Mouse (Mus musculus) midbrain, embryonic 11.5 days (tissue): ENCODE measurements around the gene Lyzl4. TPM values are rescaled to one million over a fixed set of nuclear protein-coding genes. Genes with fewer than 3 reads are reported as not detected.
A peak's percentile ranks its signal among the peaks of the same experiment; 100 is the strongest.

Source experiments
- ATAC-seq: fragments of 200-750 bp; cut with Nextera tagmentation; 2 replicates; pipeline ENCODE4 v1.8.0; 2017; ENCODE audit warnings: moderate TSS enrichment, moderate library complexity; ENCODE audit not compliant: low FRiP score
- DNase-seq: peaks from one replicate; pipeline ENCODE4 v3.0.0; 2015; ENCODE audit warnings: low spot score; ENCODE audit errors: missing footprints
- H3K27ac ChIP-seq: fragments of 300-500 bp; sonication (generic); 2 replicates; pipeline ENCODE4 v1.5.1; 2014; ENCODE audit warnings: low read depth, low read length
- H3K27me3 ChIP-seq: fragments of 300-500 bp; sonication (generic); 2 replicates; pipeline ENCODE4 v1.6.1; 2014; ENCODE audit warnings: mild to moderate bottlenecking, low read length, moderate library complexity, mixed read lengths; ENCODE audit not compliant: control insufficient read depth, insufficient read depth
- H3K36me3 ChIP-seq: fragments of 300-500 bp; sonication (generic); 2 replicates; pipeline ENCODE4 v1.6.1; 2014; ENCODE audit warnings: mild to moderate bottlenecking, low read length, moderate library complexity, mixed read lengths; ENCODE audit not compliant: control insufficient read depth, insufficient read depth
- H3K4me1 ChIP-seq: fragments of 300-500 bp; sonication (generic); 2 replicates; pipeline ENCODE4 v1.6.1; 2014; ENCODE audit warnings: low read length; ENCODE audit not compliant: control insufficient read depth, insufficient read depth
- H3K4me2 ChIP-seq: fragments of 300-500 bp; sonication (generic); 2 replicates; pipeline ENCODE4 v1.6.1; 2014; ENCODE audit warnings: mild to moderate bottlenecking, moderate library complexity
- H3K4me3 ChIP-seq: fragments of 300-500 bp; sonication (generic); 2 replicates; pipeline ENCODE4 v1.5.1; 2014; ENCODE audit warnings: low read depth, low read length
- H3K9ac ChIP-seq: fragments of 300-500 bp; sonication (generic); 2 replicates; pipeline ENCODE4 v1.6.1; 2014; ENCODE audit warnings: low read length
- H3K9me3 ChIP-seq: fragments of 300-500 bp; sonication (generic); 2 replicates; pipeline ENCODE4 v1.6.1; 2016; ENCODE audit warnings: low read length; ENCODE audit not compliant: control insufficient read depth
- WGBS: fragments of 180-500 bp; shearing (Covaris S2); extraction: QIAGEN DNeasy Blood & Tissue Kit; methylation state at CpG from one replicate; pipeline ENCODE4 v1.1.7; 2014; 5-methylcytosine and 5-hydroxymethylcytosine counted together
- polyA plus RNA-seq: library from polyadenylated mRNA; unstranded; fragments of >200 nt; fragmentation: Nextera tagmentation; extraction: Ambion mirVana; gene quantifications from 2 replicates; pipeline ENCODE4 v1.2.1, GENCODE M21; 2014

Gene Lyzl4
- polyA plus RNA-seq: 0.22 TPM in 1 of 2 replicates, not detected in the other

DNA sequence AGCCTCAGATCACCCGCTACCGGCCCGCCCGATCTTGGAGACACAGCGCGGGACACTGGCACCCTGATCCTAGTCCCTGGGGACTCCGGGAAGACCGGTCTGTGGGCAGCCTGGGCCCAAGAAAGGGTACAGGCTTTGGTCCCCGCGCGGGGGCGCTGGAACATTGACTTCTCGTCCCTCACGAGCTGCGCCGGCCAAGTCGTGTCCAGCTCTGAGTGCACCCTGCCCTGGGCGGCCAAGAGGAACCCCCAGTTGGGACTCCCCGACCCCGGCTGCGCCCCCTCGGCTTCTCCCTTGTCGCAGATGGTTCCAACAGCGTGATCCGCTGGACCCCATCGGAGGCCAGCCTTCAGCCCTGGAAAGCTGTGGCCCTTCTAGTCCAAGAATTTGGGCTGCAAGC, at the start of gene Lyzl4:
Lyzl4 (minus strand) TSS at position 96 of the 400 bp plus-strand sequence.
- Histone ChIP-seq H3K9ac (peak within 1 kb of the TSS; percentile 54), H3K27me3 (peaks cover 42% of the 10 kb centered on the region), H3K4me2 (peak within 1 kb of the TSS; percentile 85), H3K27ac (no peak within 1 kb of the TSS), H3K36me3 (no peaks in the 10 kb centered on the region), H3K9me3 (no peaks in the 10 kb centered on the region), H3K4me3 (peak within 1 kb of the TSS; percentile 39), H3K4me1 (peaks cover 14% of the 10 kb centered on the region)
- ATAC-seq: peak; percentile 67
- under 1% methylated on average over 26 of the region's 26 CpGs for WGBS
- DNase-seq: peak; percentile 98

DNA sequence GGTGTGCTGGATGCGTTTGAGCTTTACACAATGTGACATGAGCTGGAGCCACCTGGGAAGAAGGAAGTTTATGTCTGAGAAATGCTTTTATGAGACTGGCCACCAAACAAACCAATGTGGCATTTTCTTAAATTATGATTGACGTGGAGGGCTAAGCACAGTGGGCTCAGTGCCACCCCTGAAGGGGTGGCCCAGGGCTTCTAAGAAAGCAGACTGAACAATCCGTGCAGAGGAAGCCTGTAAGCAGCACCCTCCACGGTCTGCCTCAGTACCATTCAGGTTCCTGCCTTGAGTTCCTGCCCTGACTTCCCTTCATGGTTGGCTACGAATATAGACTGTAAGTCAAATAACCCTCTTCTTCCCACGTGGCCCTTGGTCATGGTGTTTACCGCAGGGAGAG, 48.8 kb upstream of the Lyzl4 start:
- 86% methylated on average over 7 of the region's 7 CpGs for WGBS
- no peaks in the 10 kb centered on the region for H3K9me3 ChIP-seq
- H3K4me2 ChIP-seq: no peak overlapping the region
- H3K4me3 ChIP-seq: no peak overlapping the region
- peaks cover 18% of the 10 kb centered on the region for H3K4me1 ChIP-seq
- H3K36me3 ChIP-seq: peaks cover 6% of the 10 kb centered on the region; the same call in 1 of the 2 replicates
- H3K27me3 ChIP-seq: no peaks in the 10 kb centered on the region
- H3K27ac ChIP-seq: peak overlapping the region; percentile 58
- no peak overlapping the region for H3K9ac ChIP-seq
- DNase-seq (no peak), ATAC-seq (0 out of 2 replicates have a peak, but pooled peaks have one; percentile 25)

DNA sequence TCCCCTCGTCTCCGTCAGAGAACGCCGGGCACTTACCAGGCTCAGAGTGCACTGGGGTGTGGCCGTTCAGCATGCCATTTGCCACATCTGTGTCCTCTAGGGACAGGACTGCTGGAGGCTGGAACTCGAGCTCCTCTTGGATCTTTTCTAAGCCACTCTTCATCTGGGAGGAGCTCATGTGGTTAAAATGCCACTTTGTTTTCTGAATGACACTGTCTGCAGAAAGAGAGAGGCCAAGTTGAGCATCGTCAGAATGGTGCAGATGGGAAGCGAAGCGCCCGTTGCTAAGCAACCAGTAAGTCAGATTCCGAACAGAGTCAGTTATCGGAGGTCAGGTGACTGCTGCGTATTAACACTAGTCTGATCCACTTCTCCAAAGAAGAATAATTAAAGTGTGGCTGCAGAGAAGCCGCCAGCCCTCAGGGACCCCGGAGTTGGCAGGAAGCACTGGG, 48.3 kb upstream of the Lyzl4 start:
- Histone ChIP-seq H3K9me3 (no peaks in the 10 kb centered on the region), H3K4me2 (peak overlapping the region; percentile 19; the same call in 1 of the 2 replicates), H3K27me3 (no peaks in the 10 kb centered on the region), H3K27ac (peak overlapping the region; percentile 58), H3K4me1 (peaks cover 18% of the 10 kb centered on the region), H3K4me3 (no peak overlapping the region), H3K9ac (no peak overlapping the region), H3K36me3 (peaks cover 6% of the 10 kb centered on the region; the same call in 1 of the 2 replicates)
- ATAC-seq (peak; percentile 87), DNase-seq (no peak)
- WGBS: 53% methylated on average over 15 of the region's 15 CpGs

DNA sequence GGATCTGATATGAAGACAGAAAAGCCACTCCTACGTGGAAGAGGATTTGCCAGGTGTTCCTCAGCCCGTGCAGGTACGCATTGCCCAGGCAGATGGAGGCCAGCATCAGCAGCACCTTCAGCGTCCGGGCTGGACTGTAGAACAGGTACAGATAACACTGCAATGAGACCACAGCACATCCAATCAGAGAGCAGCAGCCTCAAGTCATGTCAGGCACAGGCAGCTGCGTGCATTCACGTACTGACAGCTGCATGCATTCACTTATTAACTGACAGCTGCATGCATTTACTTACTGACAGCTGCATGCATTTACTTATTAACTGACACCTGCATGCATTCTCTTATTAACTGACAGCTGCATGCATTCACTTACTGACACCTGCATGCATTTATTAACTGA, 42.8 kb upstream of the Lyzl4 start:
- Histone ChIP-seq H3K4me1 (peaks cover 1% of the 10 kb centered on the region; the same call in 1 of the 2 replicates), H3K27me3 (no peaks in the 10 kb centered on the region), H3K36me3 (peaks cover 13% of the 10 kb centered on the region)

DNA sequence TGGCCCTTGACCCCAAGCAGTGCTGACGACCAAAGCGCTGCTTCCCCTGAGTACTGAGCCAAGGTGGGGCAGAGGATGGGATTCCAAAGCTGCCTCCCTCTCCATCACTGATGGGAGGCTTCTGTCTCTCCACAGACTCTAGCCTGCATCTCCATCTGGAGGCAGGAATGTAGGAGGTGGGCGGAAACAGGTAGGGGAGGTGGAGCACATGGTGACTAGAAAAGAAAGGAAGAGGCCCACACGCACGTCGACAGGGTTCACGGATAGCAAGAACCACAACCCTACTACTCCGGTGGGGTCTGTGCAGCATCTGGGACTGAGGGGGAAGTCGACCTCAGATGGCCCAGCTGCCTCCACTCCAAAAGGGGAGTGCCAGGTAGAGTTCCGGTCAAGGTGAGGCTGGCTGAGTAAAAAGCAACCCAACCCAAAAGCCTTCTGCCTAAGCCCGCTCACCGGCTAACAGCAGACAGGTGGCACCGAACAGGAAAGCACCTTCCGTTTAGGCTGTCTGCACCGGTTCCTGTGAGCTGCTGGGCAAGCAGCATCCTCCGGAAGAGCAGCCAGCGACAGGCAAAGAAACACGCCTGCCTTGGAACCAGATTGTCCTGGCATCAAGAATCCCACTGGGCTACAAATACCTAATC, 40.3 kb upstream of the Lyzl4 start:
- no peaks in the 10 kb centered on the region for H3K4me1 ChIP-seq
- no peak overlapping the region for H3K4me2 ChIP-seq
- no peak overlapping the region for H3K27ac ChIP-seq
- H3K9me3 ChIP-seq: no peaks in the 10 kb centered on the region
- H3K27me3 ChIP-seq: no peaks in the 10 kb centered on the region
- H3K4me3 ChIP-seq: no peak overlapping the region
- H3K9ac ChIP-seq: no peak overlapping the region
- ATAC-seq: no peak
- WGBS: 82% methylated on average over 18 of the region's 18 CpGs
- peak; percentile 37 for DNase-seq
- peaks cover 10% of the 10 kb centered on the region for H3K36me3 ChIP-seq

More for the DNA sequence above, 42.8 kb upstream of the Lyzl4 start:
- Histone ChIP-seq H3K4me2 (no peak overlapping the region), H3K9me3 (no peaks in the 10 kb centered on the region), H3K4me3 (no peak overlapping the region), H3K9ac (no peak overlapping the region), H3K27ac (no peak overlapping the region)
- WGBS: 82% methylated on average over 7 of the region's 7 CpGs
- peak; percentile 51 for DNase-seq
- no peak for ATAC-seq

DNA sequence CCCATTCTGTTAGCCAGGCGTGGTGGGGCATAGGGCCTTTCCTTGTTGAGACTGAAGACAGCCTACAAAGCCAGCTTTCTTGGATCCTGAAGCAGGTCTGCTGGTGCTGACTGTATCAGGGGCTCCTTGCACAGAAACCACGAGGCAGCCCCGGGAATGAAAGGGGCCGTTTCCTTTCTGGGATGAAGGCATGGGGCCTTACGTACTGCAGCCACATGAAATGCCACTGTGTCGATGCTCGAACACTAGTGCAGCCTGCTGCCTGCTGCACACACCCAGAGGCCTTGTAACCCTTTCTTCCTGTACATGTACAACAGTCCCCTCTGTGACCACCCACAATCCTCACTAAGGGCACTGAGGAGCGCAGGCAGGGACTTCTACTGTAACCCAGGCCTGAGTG, 39.3 kb upstream of the Lyzl4 start:
- no peak overlapping the region for H3K4me2 ChIP-seq
- ATAC-seq (no peak), DNase-seq (peak; percentile 77)
- H3K27ac ChIP-seq: no peak overlapping the region
- H3K9ac ChIP-seq: no peak overlapping the region
- no peaks in the 10 kb centered on the region for H3K9me3 ChIP-seq
- H3K4me3 ChIP-seq: no peak overlapping the region
- no peaks in the 10 kb centered on the region for H3K4me1 ChIP-seq
- H3K27me3 ChIP-seq: no peaks in the 10 kb centered on the region
- 85% methylated on average over 8 of the region's 8 CpGs for WGBS
- peaks cover 10% of the 10 kb centered on the region for H3K36me3 ChIP-seq

DNA sequence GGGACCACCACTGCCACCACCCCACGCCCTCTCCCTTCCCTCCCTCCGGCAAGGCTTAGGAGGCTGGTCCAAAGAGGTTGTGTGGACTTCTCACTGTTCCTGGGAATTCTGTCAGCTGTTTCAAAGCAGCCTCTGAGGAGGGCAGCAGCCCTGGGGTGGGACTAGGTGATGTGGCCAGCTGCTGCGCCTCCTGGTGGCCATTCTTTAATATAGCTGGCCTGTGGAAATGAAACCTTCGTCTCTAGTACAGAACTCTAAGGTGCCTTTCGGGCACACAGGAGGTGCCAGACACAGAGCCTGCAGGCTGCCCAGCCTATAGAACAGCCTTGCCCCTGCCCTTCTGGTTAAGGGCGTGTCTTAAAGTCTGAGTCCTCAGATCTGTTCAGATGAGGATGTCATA, 37.7 kb upstream of the Lyzl4 start:
- no peaks in the 10 kb centered on the region for H3K27me3 ChIP-seq
- H3K4me3 ChIP-seq: no peak overlapping the region
- no peak overlapping the region for H3K9ac ChIP-seq
- no peak overlapping the region for H3K27ac ChIP-seq
- H3K9me3 ChIP-seq: no peaks in the 10 kb centered on the region
- WGBS: 16% methylated on average over 6 of the region's 6 CpGs
- no peak overlapping the region for H3K4me2 ChIP-seq
- DNase-seq (peak; percentile 93), ATAC-seq (peak; percentile 71)
- H3K4me1 ChIP-seq: no peaks in the 10 kb centered on the region
- peaks cover 4% of the 10 kb centered on the region; the same call in 1 of the 2 replicates for H3K36me3 ChIP-seq

DNA sequence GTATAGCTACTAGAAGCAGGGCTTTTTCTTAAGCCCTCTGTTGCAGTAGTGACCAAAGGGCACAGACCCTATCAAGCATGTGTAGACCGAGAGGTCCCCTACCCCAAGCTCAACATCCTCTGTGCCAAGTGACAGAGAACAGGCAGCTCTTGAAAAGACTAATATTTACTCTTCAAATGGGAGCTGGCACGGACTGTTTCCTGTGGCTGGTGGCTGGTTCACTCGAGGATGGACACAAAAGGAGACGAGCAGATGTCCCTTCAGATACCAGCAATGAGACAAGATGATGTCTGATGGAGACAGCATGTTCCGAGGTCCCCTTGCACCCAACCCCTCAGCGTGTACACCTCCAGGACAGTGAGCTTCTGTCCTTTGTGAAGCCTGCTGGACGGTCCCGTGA, 35.6 kb upstream of the Lyzl4 start:
- WGBS: 82% methylated on average over 8 of the region's 8 CpGs
- Histone ChIP-seq H3K4me2 (no peak overlapping the region), H3K9me3 (no peaks in the 10 kb centered on the region), H3K9ac (no peak overlapping the region), H3K36me3 (no peaks in the 10 kb centered on the region), H3K4me1 (no peaks in the 10 kb centered on the region), H3K27me3 (no peaks in the 10 kb centered on the region), H3K27ac (no peak overlapping the region), H3K4me3 (no peak overlapping the region)
- ATAC-seq (no peak), DNase-seq (no peak)

DNA sequence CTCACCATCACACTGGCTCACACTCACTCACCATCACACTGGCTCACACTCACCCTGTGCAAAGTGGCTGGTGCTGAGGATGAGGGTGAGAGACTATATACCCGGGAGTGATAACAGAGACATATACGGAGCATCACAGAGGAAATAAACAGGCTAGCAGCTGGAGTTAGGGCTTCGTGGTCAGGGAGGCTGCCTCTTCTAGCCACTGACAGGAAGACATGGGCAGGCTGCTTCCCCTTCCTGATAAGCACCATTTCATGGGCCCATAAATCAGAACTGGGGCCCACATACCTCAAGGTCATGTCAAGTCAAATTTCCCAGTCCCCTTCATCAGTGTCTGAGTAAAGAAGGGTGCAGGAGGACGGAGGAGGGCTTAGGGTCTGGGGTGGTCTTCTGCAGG, 35.2 kb upstream of the Lyzl4 start:
- ATAC-seq (no peak), DNase-seq (peak; percentile 65)
- WGBS: 92% methylated on average over 4 of the region's 4 CpGs
- H3K36me3 ChIP-seq: no peaks in the 10 kb centered on the region
- H3K27ac ChIP-seq: no peak overlapping the region
- H3K4me3 ChIP-seq: no peak overlapping the region
- H3K4me2 ChIP-seq: no peak overlapping the region
- H3K9ac ChIP-seq: no peak overlapping the region
- H3K4me1 ChIP-seq: no peaks in the 10 kb centered on the region
- no peaks in the 10 kb centered on the region for H3K27me3 ChIP-seq
- no peaks in the 10 kb centered on the region for H3K9me3 ChIP-seq
